Mouse (Mus musculus) ovary, adult 10 weeks (tissue): ENCODE results near the gene Phtf1. TPM values are rescaled to one million over a fixed set of nuclear protein-coding genes. Genes with fewer than 3 reads are reported as not detected.

Experiments used
- polyA plus RNA-seq: library from polyadenylated mRNA; stranded (reverse); fragments of 350-450 nt; fragmentation: Illumina TruSeq; extraction: RNeasy Lipid Tissue Mini Kit (QIAGEN cat#74804); gene quantifications from one replicate; pipeline ENCODE4 v1.2.3, GENCODE M21; 2014

The Phtf1 gene
- 43.4 TPM for polyA plus RNA-seq

GRCm38 (mm10) chr3:103967861-103968691 lies at the start of gene Phtf1:
Gene Phtf1 (plus strand): TSS chr3:103968110.

Other genes with a start within 250 kb of the Phtf1 start
- gene Olfml3, start 230.1 kb upstream of the Phtf1 start, polyA plus RNA-seq: 16.2 TPM
- gene Gm10964, start 228.7 kb upstream of the Phtf1 start, polyA plus RNA-seq: not detected
- 103 TPM for gene Hipk1, start 176.5 kb upstream of the Phtf1 start, polyA plus RNA-seq
- gene Dclre1b, start 158.7 kb upstream of the Phtf1 start, polyA plus RNA-seq: 11.6 TPM
- 7.8 TPM for gene Ap4b1, start 158.6 kb upstream of the Phtf1 start, polyA plus RNA-seq
- gene Gm43064, start 158.5 kb upstream of the Phtf1 start, polyA plus RNA-seq: not detected
- 0.83 TPM for gene Bcl2l15, start 135.5 kb upstream of the Phtf1 start, polyA plus RNA-seq
- 62.3 TPM for gene Ptpn22, start 108.3 kb upstream of the Phtf1 start, polyA plus RNA-seq
- gene Rsbn1, start 54.0 kb upstream of the Phtf1 start, polyA plus RNA-seq: 79.2 TPM